Mouse (Mus musculus) myocyte (in vitro differentiated cells): Measurements from ENCODE around the gene Fam98a. TPM values are rescaled to one million over a fixed set of nuclear protein-coding genes. Genes with fewer than 3 reads are reported as not detected.

Source experiments
- H3K27me3 ChIP-seq: one replicate; pipeline ENCODE4 v1.6.1; 2011; ENCODE audit not compliant: control insufficient read depth, insufficient read depth, insufficient read length
- H3K36me3 ChIP-seq: one replicate; pipeline ENCODE4 v1.6.1; 2011; ENCODE audit not compliant: control insufficient read depth, insufficient read depth
- H3K4me2 ChIP-seq: one replicate; pipeline ENCODE4 v1.6.1; 2011; ENCODE audit warnings: low read depth, control low read depth
- H3K4me3 ChIP-seq: one replicate; pipeline ENCODE4 v1.5.1; 2011; ENCODE audit warnings: mild to moderate bottlenecking, control low read depth, moderate library complexity
- H3K79me2 ChIP-seq: one replicate; pipeline ENCODE4 v1.6.1; 2011; ENCODE audit not compliant: control insufficient read depth, insufficient read depth
- H3ac ChIP-seq: one replicate; pipeline ENCODE4 v1.6.1; 2011; ENCODE audit not compliant: control insufficient read depth, insufficient read length
- CEBPB ChIP-seq: IDR thresholded peaks from 2 replicates; pipeline ENCODE4 v1.6.1; 2011; ENCODE audit warnings: mild to moderate bottlenecking, moderate library complexity; ENCODE audit not compliant: poor library complexity, insufficient read depth, severe bottlenecking
- E2F4 ChIP-seq: IDR thresholded peaks from one replicate; pipeline ENCODE4 v1.6.1; 2011; ENCODE audit warnings: mild to moderate bottlenecking, control low read depth, moderate library complexity; ENCODE audit not compliant: insufficient read depth
- MAX ChIP-seq: IDR thresholded peaks from one replicate; pipeline ENCODE4 v1.6.1; 2011; ENCODE audit warnings: low read depth, mild to moderate bottlenecking, control low read depth
- MYOD1 ChIP-seq, 3 experiments: IDR thresholded peaks; one replicate each; pipeline ENCODE4 v1.6.1; 2011; ENCODE audit warnings: control low read depth in 2 of 3, low read depth in 2 of 3, mild to moderate bottlenecking in 2 of 3, moderate library complexity in 1 of 3; ENCODE audit not compliant: insufficient read length in 2 of 3, control insufficient read depth in 1 of 3
- MYOG ChIP-seq, 3 experiments: IDR thresholded peaks; one replicate each; pipeline ENCODE4 v1.6.1; 2011; ENCODE audit warnings: control low read depth in 2 of 3, low read depth in 2 of 3, mild to moderate bottlenecking in 2 of 3; ENCODE audit not compliant: insufficient read length in 2 of 3, control insufficient read depth in 1 of 3, insufficient read depth in 1 of 3
- POLR2A ChIP-seq: IDR thresholded peaks from one replicate; pipeline ENCODE4 v1.6.1; 2011; ENCODE audit warnings: low read depth, mild to moderate bottlenecking, control low read depth, moderate library complexity; ENCODE audit not compliant: insufficient read length
- POLR2AphosphoS2 ChIP-seq: IDR thresholded peaks from one replicate; pipeline ENCODE4 v1.6.1; 2011; ENCODE audit warnings: low read depth, control low read depth; ENCODE audit not compliant: insufficient read length
- REST ChIP-seq: IDR thresholded peaks from one replicate; pipeline ENCODE4 v1.6.1; 2011; ENCODE audit warnings: mild to moderate bottlenecking, control low read depth, moderate library complexity; ENCODE audit not compliant: insufficient read depth, insufficient read length
- SRF ChIP-seq: IDR thresholded peaks from one replicate; pipeline ENCODE4 v1.6.1; 2011; ENCODE audit warnings: low read depth; ENCODE audit not compliant: control insufficient read depth, insufficient read length
- TCF12 ChIP-seq: IDR thresholded peaks from one replicate; pipeline ENCODE4 v1.6.1; 2011; ENCODE audit warnings: mild to moderate bottlenecking, control low read depth; ENCODE audit not compliant: poor library complexity, insufficient read depth, severe bottlenecking
- TCF3 ChIP-seq: IDR thresholded peaks from one replicate; pipeline ENCODE4 v1.6.1; 2011; ENCODE audit warnings: low read depth, control low read depth; ENCODE audit not compliant: insufficient read length
- USF1 ChIP-seq: IDR thresholded peaks from one replicate; pipeline ENCODE4 v1.6.1; 2011; ENCODE audit warnings: low read depth, mild to moderate bottlenecking, control low read depth, moderate library complexity
- polyA plus RNA-seq: library from polyadenylated mRNA; unstranded; fragments of >200 nt; fragmentation: generic; extraction: Trizol; gene quantifications from one replicate; pipeline ENCODE4 v1.2.1, GENCODE M21; 2012; ENCODE audit warnings: missing spikeins

The Fam98a gene
- polyA plus RNA-seq, 1 experiment: 27.9 TPM

- H3K4me2 ChIP-seq: no peak overlapping the region
- peaks cover 15% of the 10 kb centered on the region for H3K79me2 ChIP-seq
- no peak for TF ChIP-seq TCF12
- TF ChIP-seq MYOG (IDR thresholded peaks at IDR 0.05; ENCODE audit: control insufficient read depth in 1 of 3, insufficient read depth in 1 of 3, insufficient read length in 2 of 3, low read depth in 2 of 3): no peak
- no peak for TF ChIP-seq SRF
- TF ChIP-seq MAX: no peak
- no peak for TF ChIP-seq USF1
- no peak for TF ChIP-seq POLR2A
- TF ChIP-seq POLR2AphosphoS2: no peak
- no peak overlapping the region for H3ac ChIP-seq
- no peaks in the 10 kb centered on the region for H3K27me3 ChIP-seq
- H3K36me3 ChIP-seq: peaks cover 56% of the 10 kb centered on the region
- no peak overlapping the region for H3K4me3 ChIP-seq
Observed at GRCm38 (mm10) chr17:75539841-75540240, 11.9 kb downstream of the Fam98a start.

DNA sequence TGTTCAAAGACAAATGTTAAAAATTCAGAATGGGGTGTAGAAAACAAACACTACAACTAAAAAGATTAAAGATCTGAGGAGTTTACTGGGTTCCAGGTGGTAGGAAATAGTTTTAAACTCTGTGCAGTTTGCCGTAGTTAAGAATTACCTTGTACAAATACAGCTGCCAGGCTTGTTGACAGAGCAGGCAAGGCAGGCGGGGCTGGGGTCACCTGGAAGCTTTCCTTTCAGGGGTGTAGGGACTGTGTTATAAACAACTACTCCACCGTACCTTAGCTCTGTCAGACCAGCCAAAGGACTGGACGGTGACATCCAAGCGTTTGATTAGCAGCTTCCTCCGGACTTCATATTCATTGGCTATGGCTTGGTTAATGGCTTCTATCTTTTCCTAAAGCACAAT is 12.6 kb downstream of the Fam98a start:
- no peak overlapping the region for H3K4me2 ChIP-seq
- no peak overlapping the region for H3K4me3 ChIP-seq
- no peak overlapping the region for H3ac ChIP-seq
- no peaks in the 10 kb centered on the region for H3K27me3 ChIP-seq
- TF ChIP-seq TCF12: no peak
- TF ChIP-seq POLR2AphosphoS2: no peak
- no peak for TF ChIP-seq MYOD1 (IDR thresholded peaks at IDR 0.05; ENCODE audit: control insufficient read depth in 1 of 3, insufficient read length in 2 of 3, low read depth in 2 of 3)
- TF ChIP-seq SRF: no peak
- no peak for TF ChIP-seq REST
- peaks cover 52% of the 10 kb centered on the region for H3K36me3 ChIP-seq
- H3K79me2 ChIP-seq: peaks cover 15% of the 10 kb centered on the region

DNA sequence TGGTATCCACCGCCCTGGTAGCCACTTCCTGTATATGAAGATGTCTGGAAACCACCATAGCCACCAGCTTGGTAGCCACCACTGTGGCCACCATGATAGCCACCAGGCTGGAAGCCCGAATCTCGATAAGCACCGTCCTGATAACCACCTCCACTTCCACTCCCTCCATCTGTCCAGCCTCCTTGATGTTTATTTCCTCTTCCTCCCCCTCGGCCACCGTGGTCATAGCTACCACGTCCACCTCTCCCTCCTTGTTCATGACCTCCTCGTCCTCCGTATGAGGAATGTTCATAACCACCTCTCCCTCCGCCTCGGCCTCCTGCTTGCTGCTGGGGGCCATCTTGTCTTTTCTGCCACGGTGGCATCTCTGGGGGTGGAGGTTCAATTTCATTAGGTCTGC is 13.3 kb downstream of the Fam98a start:
- no peak overlapping the region for H3K4me2 ChIP-seq
- H3K4me3 ChIP-seq: no peak overlapping the region
- no peaks in the 10 kb centered on the region for H3K27me3 ChIP-seq
- no peak overlapping the region for H3ac ChIP-seq
- TF ChIP-seq USF1: no peak
- TF ChIP-seq E2F4: no peak
- no peak for TF ChIP-seq REST
- TF ChIP-seq TCF3: no peak
- TF ChIP-seq POLR2AphosphoS2: no peak
- TF ChIP-seq MAX: no peak
- no peak for TF ChIP-seq CEBPB
- no peak for TF ChIP-seq MYOG (IDR thresholded peaks at IDR 0.05; ENCODE audit: control insufficient read depth in 1 of 3, insufficient read depth in 1 of 3, insufficient read length in 2 of 3, low read depth in 2 of 3)
- TF ChIP-seq POLR2A: no peak
- no peak for TF ChIP-seq SRF
- TF ChIP-seq TCF12: no peak
- no peak for TF ChIP-seq MYOD1 (IDR thresholded peaks at IDR 0.05; ENCODE audit: control insufficient read depth in 1 of 3, insufficient read length in 2 of 3, low read depth in 2 of 3)
- peaks cover 15% of the 10 kb centered on the region for H3K79me2 ChIP-seq
- peaks cover 52% of the 10 kb centered on the region for H3K36me3 ChIP-seq

- Histone ChIP-seq H3K4me3 (no peak overlapping the region), H3K4me2 (no peak overlapping the region), H3ac (no peak overlapping the region), H3K79me2 (peaks cover 4% of the 10 kb centered on the region), H3K36me3 (peaks cover 46% of the 10 kb centered on the region), H3K27me3 (no peaks in the 10 kb centered on the region)
- TF ChIP-seq E2F4: no peak
- TF ChIP-seq MYOG (IDR thresholded peaks at IDR 0.05; ENCODE audit: control insufficient read depth in 1 of 3, insufficient read depth in 1 of 3, insufficient read length in 2 of 3, low read depth in 2 of 3): no peak
- no peak for TF ChIP-seq MAX
- no peak for TF ChIP-seq SRF
Observed at GRCm38 (mm10) chr17:75537050-75537445, 14.7 kb downstream of the Fam98a start.

GRCm38 (mm10) chr17:75536396-75537049 is 15.2 kb downstream of the Fam98a start:
- H3K4me2 ChIP-seq: no peak overlapping the region
- H3K36me3 ChIP-seq: peaks cover 41% of the 10 kb centered on the region
- no peaks in the 10 kb centered on the region for H3K79me2 ChIP-seq
- H3K27me3 ChIP-seq: no peaks in the 10 kb centered on the region
- H3ac ChIP-seq: no peak overlapping the region
- H3K4me3 ChIP-seq: no peak overlapping the region
- no peak for TF ChIP-seq MYOG (IDR thresholded peaks at IDR 0.05; ENCODE audit: control insufficient read depth in 1 of 3, insufficient read depth in 1 of 3, insufficient read length in 2 of 3, low read depth in 2 of 3)
- TF ChIP-seq MAX: no peak

DNA sequence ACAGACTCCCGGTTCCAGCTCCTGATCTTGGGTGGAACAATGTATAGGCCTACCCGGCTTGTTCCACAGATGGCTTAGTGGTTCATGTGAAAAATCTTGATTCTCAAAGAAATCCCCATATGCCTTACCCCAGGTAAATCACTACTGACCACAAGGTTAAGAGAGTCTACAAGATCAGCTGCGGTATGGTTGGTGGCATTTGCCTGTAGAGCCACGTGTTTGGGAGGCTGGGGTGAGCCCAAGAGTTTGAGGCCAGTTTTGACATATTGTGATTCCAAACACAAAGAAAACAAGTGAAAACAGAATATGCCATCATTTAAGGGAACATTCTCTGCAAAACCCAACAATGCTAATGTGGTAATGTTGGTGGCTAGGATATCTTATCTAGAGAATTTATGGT is 16.1 kb downstream of the Fam98a start:
- Histone ChIP-seq H3K4me3 (no peak overlapping the region), H3K4me2 (no peak overlapping the region), H3K27me3 (no peaks in the 10 kb centered on the region), H3K36me3 (peaks cover 32% of the 10 kb centered on the region), H3ac (no peak overlapping the region), H3K79me2 (no peaks in the 10 kb centered on the region)
- TF ChIP-seq TCF3 (no peak), CEBPB (no peak), MAX (no peak), POLR2AphosphoS2 (no peak), USF1 (no peak), MYOG (IDR thresholded peaks at IDR 0.05; ENCODE audit: control insufficient read depth in 1 of 3, insufficient read depth in 1 of 3, insufficient read length in 2 of 3, low read depth in 2 of 3) (no peak), POLR2A (no peak), REST (no peak), TCF12 (no peak), MYOD1 (IDR thresholded peaks at IDR 0.05; ENCODE audit: control insufficient read depth in 1 of 3, insufficient read length in 2 of 3, low read depth in 2 of 3) (no peak), E2F4 (no peak), SRF (no peak)
